Mouse (Mus musculus) heart, embryonic 12.5 days (tissue): Measurements from ENCODE around the gene Tsr3. TPM values are rescaled to one million over a fixed set of nuclear protein-coding genes. Genes with fewer than 3 reads are reported as not detected.
A peak's percentile ranks its signal among the peaks of the same experiment; 100 is the strongest.

ENCODE experiments used
- ATAC-seq: fragments of 200-750 bp; cut with Nextera tagmentation; 2 replicates; pipeline ENCODE4 v1.8.0; 2017; ENCODE audit warnings: moderate TSS enrichment, moderate library complexity; ENCODE audit not compliant: insufficient number of reproducible peaks, low FRiP score
- H3K27ac ChIP-seq: fragments of 300-500 bp; sonication (generic); 2 replicates; pipeline ENCODE4 v1.5.1; 2016; ENCODE audit warnings: mild to moderate bottlenecking, moderate library complexity; ENCODE audit not compliant: poor library complexity, severe bottlenecking
- H3K27me3 ChIP-seq: fragments of 300-500 bp; sonication (generic); replicated peaks from 2 replicates; pipeline ENCODE4 v1.6.1; 2016; ENCODE audit warnings: mild to moderate bottlenecking, moderate library complexity
- H3K36me3 ChIP-seq: fragments of 300-500 bp; sonication (generic); 2 replicates; pipeline ENCODE4 v1.6.1; 2016; ENCODE audit warnings: mild to moderate bottlenecking, moderate library complexity
- H3K4me1 ChIP-seq: fragments of 300-500 bp; sonication (generic); replicated peaks from 2 replicates; pipeline ENCODE4 v1.6.1; 2016; ENCODE audit warnings: mild to moderate bottlenecking
- H3K4me2 ChIP-seq: fragments of 300-500 bp; sonication (generic); 2 replicates; pipeline ENCODE4 v1.6.1; 2016; ENCODE audit warnings: mild to moderate bottlenecking, moderate library complexity
- H3K4me3 ChIP-seq: fragments of 300-500 bp; sonication (generic); 2 replicates; pipeline ENCODE4 v1.5.1; 2016; ENCODE audit warnings: mild to moderate bottlenecking
- H3K9ac ChIP-seq: fragments of 300-500 bp; sonication (generic); 2 replicates; pipeline ENCODE4 v1.6.1; 2016; ENCODE audit warnings: mild to moderate bottlenecking, moderate library complexity
- H3K9me3 ChIP-seq: fragments of 300-500 bp; sonication (generic); replicated peaks from 2 replicates; pipeline ENCODE4 v1.6.1; 2016; ENCODE audit warnings: mild to moderate bottlenecking, moderate library complexity
- WGBS: fragments of 180-500 bp; shearing (Covaris S2); methylation state at CpG from one replicate; pipeline ENCODE4 v1.1.7; 2016; 5-methylcytosine and 5-hydroxymethylcytosine counted together
- polyA plus RNA-seq: library from polyadenylated mRNA; unstranded; fragments of >200 nt; fragmentation: Nextera tagmentation; extraction: Ambion mirVana; gene quantifications from 2 replicates; pipeline ENCODE4 v1.2.1, GENCODE M21; 2016

Tsr3 gene
- polyA plus RNA-seq, 1 experiment from 2014 or later: 34.1 TPM

- H3K27me3 ChIP-seq: no peaks in the 10 kb centered on the region
- peak overlapping the region; percentile 99 for H3K9ac ChIP-seq
- no peaks in the 10 kb centered on the region for H3K9me3 ChIP-seq
- peaks cover 31% of the 10 kb centered on the region for H3K4me1 ChIP-seq
- H3K4me2 ChIP-seq: peak overlapping the region; percentile 95
- peaks cover 22% of the 10 kb centered on the region for H3K36me3 ChIP-seq
- peak overlapping the region; percentile 98 for H3K4me3 ChIP-seq
- peak; percentile 92 for ATAC-seq
- peak overlapping the region; percentile 98 for H3K27ac ChIP-seq
- 1% methylated on average over 92 of the region's 92 CpGs for WGBS
Observed at GRCm38 (mm10) chr17:25272951-25273705, 33.2 kb downstream of the Tsr3 start.

GRCm38 (mm10) chr17:25273706-25274501 is 33.9 kb downstream of the Tsr3 start:
- 1% methylated on average over 43 of the region's 45 CpGs for WGBS

GRCm38 (mm10) chr17:25274571-25275346 is 34.8 kb downstream of the Tsr3 start, which contains the start of gene Ube2i:
TSS of gene Ube2i (minus strand) at chr17:25274622.
- Histone ChIP-seq H3K9me3 (no peaks in the 10 kb centered on the region), H3K36me3 (peaks cover 6% of the 10 kb centered on the region; the same call in 1 of the 2 replicates), H3K9ac (peak within 1 kb of the TSS; percentile 99), H3K4me3 (peak within 1 kb of the TSS; percentile 98), H3K4me1 (peaks cover 28% of the 10 kb centered on the region), H3K4me2 (peak within 1 kb of the TSS; percentile 95), H3K27ac (peak within 1 kb of the TSS; percentile 98), H3K27me3 (no peaks in the 10 kb centered on the region)
- ATAC-seq: no peak
- 82% methylated on average over 9 of the region's 9 CpGs for WGBS

More at GRCm38 (mm10) chr17:25273706-25274501, 33.9 kb downstream of the Tsr3 start:
- Histone ChIP-seq H3K4me1 (peaks cover 31% of the 10 kb centered on the region), H3K4me2 (peak overlapping the region; percentile 95), H3K36me3 (peaks cover 14% of the 10 kb centered on the region), H3K27ac (peak overlapping the region; percentile 98), H3K4me3 (peak overlapping the region; percentile 98), H3K27me3 (no peaks in the 10 kb centered on the region), H3K9me3 (no peaks in the 10 kb centered on the region), H3K9ac (peak overlapping the region; percentile 99)
- ATAC-seq: peak; percentile 90

GRCm38 (mm10) chr17:25275833-25276232 is 35.9 kb downstream of the Tsr3 start:
- Histone ChIP-seq H3K9ac (no peak overlapping the region), H3K4me3 (no peak overlapping the region), H3K4me1 (peaks cover 18% of the 10 kb centered on the region), H3K9me3 (no peaks in the 10 kb centered on the region), H3K4me2 (no peak overlapping the region), H3K36me3 (no peaks in the 10 kb centered on the region), H3K27ac (no peak overlapping the region), H3K27me3 (no peaks in the 10 kb centered on the region)
- ATAC-seq: no peak
- WGBS: 95% methylated on average over 3 of the region's 3 CpGs

- H3K4me2 ChIP-seq: peak overlapping the region; percentile 30; the same call in 1 of the 2 replicates
Observed at GRCm38 (mm10) chr17:25282133-25282532, 42.2 kb downstream of the Tsr3 start.

GRCm38 (mm10) chr17:25285033-25285432 is 45.1 kb downstream of the Tsr3 start:
- Histone ChIP-seq H3K4me1 (no peaks in the 10 kb centered on the region; the same call in 1 of the 2 replicates), H3K4me2 (no peak overlapping the region), H3K27ac (no peak overlapping the region), H3K4me3 (no peak overlapping the region), H3K27me3 (no peaks in the 10 kb centered on the region), H3K36me3 (no peaks in the 10 kb centered on the region), H3K9ac (no peak overlapping the region), H3K9me3 (peaks cover 3% of the 10 kb centered on the region; the same call in 1 of the 2 replicates)
- WGBS: 25% methylated on average over 3 of the region's 3 CpGs
- ATAC-seq: 0 out of 2 replicates have a peak, but pooled peaks have one; percentile 48

More at GRCm38 (mm10) chr17:25282133-25282532, 42.2 kb downstream of the Tsr3 start:
- no peak overlapping the region for H3K27ac ChIP-seq
- H3K27me3 ChIP-seq: no peaks in the 10 kb centered on the region
- no peak overlapping the region for H3K9ac ChIP-seq
- H3K9me3 ChIP-seq: peaks cover 3% of the 10 kb centered on the region; the same call in 1 of the 2 replicates
- H3K36me3 ChIP-seq: no peaks in the 10 kb centered on the region
- no peaks in the 10 kb centered on the region; the same call in 1 of the 2 replicates for H3K4me1 ChIP-seq
- WGBS: 28% methylated on average over 11 of the region's 11 CpGs
- no peak overlapping the region for H3K4me3 ChIP-seq
- ATAC-seq: peak; percentile 55; the same call in 1 of the 2 replicates

GRCm38 (mm10) chr17:25288842-25289241 is 48.9 kb downstream of the Tsr3 start:
- ATAC-seq: no peak
- 23% methylated on average over 4 of the region's 4 CpGs for WGBS

GRCm38 (mm10) chr17:25290411-25290810 is 50.4 kb downstream of the Tsr3 start:
- H3K27me3 ChIP-seq: 0 out of 2 replicates have a peak, but pooled peaks cover 6% of the 10 kb centered on the region
- H3K4me3 ChIP-seq: no peak overlapping the region
- no peak overlapping the region for H3K9ac ChIP-seq
- no peak for ATAC-seq
- 33% methylated on average over 4 of the region's 4 CpGs for WGBS
- no peak overlapping the region for H3K27ac ChIP-seq
- no peaks in the 10 kb centered on the region for H3K36me3 ChIP-seq
- H3K9me3 ChIP-seq: no peaks in the 10 kb centered on the region
- no peaks in the 10 kb centered on the region for H3K4me1 ChIP-seq
- no peak overlapping the region for H3K4me2 ChIP-seq

More at GRCm38 (mm10) chr17:25288842-25289241, 48.9 kb downstream of the Tsr3 start:
- H3K4me3 ChIP-seq: no peak overlapping the region
- no peak overlapping the region for H3K4me2 ChIP-seq
- H3K27me3 ChIP-seq: 0 out of 2 replicates have a peak, but pooled peaks cover 6% of the 10 kb centered on the region
- H3K9ac ChIP-seq: no peak overlapping the region
- no peaks in the 10 kb centered on the region for H3K9me3 ChIP-seq
- no peaks in the 10 kb centered on the region for H3K36me3 ChIP-seq
- no peak overlapping the region for H3K27ac ChIP-seq
- H3K4me1 ChIP-seq: no peaks in the 10 kb centered on the region; the same call in 1 of the 2 replicates
